ENCODE assay signal across 9 mouse cellular contexts in the genomic region with DNA sequence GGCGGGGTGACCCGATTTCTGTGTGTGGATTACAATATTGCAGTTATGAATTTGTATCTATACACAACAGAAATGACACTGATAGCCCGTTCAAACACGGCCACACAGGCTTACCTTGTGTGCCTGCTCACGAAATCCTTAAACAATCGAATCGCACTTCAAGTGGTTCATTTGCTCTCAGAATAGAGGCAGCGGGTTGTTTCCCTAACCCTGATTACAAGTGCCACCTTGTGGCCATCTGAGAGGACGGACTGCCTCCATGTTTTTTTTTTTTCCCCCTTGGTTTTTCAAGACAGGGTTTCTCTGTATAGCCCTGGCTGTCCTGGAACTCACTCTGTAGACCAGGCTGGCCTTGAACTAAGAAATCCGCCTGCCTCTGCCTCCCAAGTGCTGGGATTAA.
DNase-seq lines count a peak whose midpoint lies in the region; ATAC-seq and TF ChIP-seq lines count a peak whose summit lies in the region.
"Had no signal": no experiment of that assay in that cellular context is flagged by ENCODE, and none has a peak within 500 bp of the region (broad histone marks: within the 10 kb centered on the region; RNA-seq: fewer than 3 reads in every experiment).

No protein-coding gene starts in this region.

- no peak overlapping the region for H3K27ac ChIP-seq in hindbrain, embryonic 16.5 days (ENCODE audit: low read depth, low read length)
- H3K27ac ChIP-seq in hindbrain, embryonic 12.5 days = no peak overlapping the region
- H3K27ac ChIP-seq in CH12.LX (ENCODE audit: insufficient read depth, low read depth) = no peak overlapping the region
- H3K27ac ChIP-seq in heart, adult 2 months = peak overlapping the region; percentile 67; the same call in 1 of the 2 replicates
- no peak overlapping the region for H3K27ac ChIP-seq in midbrain, embryonic 15.5 days
- H3K27ac ChIP-seq: stomach, embryonic 15.5 days had no signal

- DNase-seq in CH12.LX (ENCODE audit: extremely low read depth) = peak; percentile 54
- peak; percentile 69 to 71 for DNase-seq in cerebellum, postnatal 10 days
- peak; percentile 47 to 53 for DNase-seq in heart, adult 2 months
- DNase-seq in layer of hippocampus, adult 9-11 months = peak; percentile 48
- no peak for DNase-seq in urinary bladder, adult 2 months (ENCODE audit: low spot score)

- 38% methylated on average over 10 of the region's 10 CpGs for WGBS in hindbrain, embryonic 16.5 days
- 54% methylated on average over 10 of the region's 10 CpGs for WGBS in hindbrain, embryonic 12.5 days
- 23% methylated on average over 10 of the region's 10 CpGs for whole genome bisulfite sequencing in heart, adult 2 months
- 33% methylated on average over 10 of the region's 10 CpGs for WGBS in midbrain, embryonic 15.5 days

- H3K4me2 ChIP-seq in hindbrain, embryonic 16.5 days (ENCODE audit: low read length) = no peak overlapping the region
- H3K4me2 ChIP-seq in hindbrain, embryonic 12.5 days (replicated peaks) = no peak overlapping the region
- no peak overlapping the region for H3K4me2 ChIP-seq in CH12.LX (ENCODE audit: insufficient read depth, low read depth, poor library complexity, severe bottlenecking)
- no peak overlapping the region for H3K4me2 ChIP-seq in midbrain, embryonic 15.5 days
- H3K4me2 ChIP-seq: stomach, embryonic 15.5 days had no signal

- in situ Hi-C loops in CH12.LX (cut with MboI; ENCODE audit: low pct_ligation_motif_present, low pct_unique_long_range_greater_than_20kb, low sequenced_read_pairs) = no loop called here

- intact Hi-C loops in heart, adult 2 months (cut with DNase I) = loop anchor here (1.0 kb wide), 1 partner anchor 57 kb away; no protein-coding TSS in a partner anchor

- H3K4me3 ChIP-seq in hindbrain, embryonic 16.5 days (ENCODE audit: low read length) = no peak overlapping the region
- no peak overlapping the region for H3K4me3 ChIP-seq in hindbrain, embryonic 12.5 days
- H3K4me3 ChIP-seq in CH12.LX (replicated peaks in 1 of 3; ENCODE audit: low read depth in 2 of 3, low read length in 2 of 3, poor library complexity in 1 of 3) = no peak overlapping the region
- peak overlapping the region; percentile 33 for H3K4me3 ChIP-seq in heart, adult 2 months
- no peak overlapping the region for H3K4me3 ChIP-seq in midbrain, embryonic 15.5 days
- H3K4me3 ChIP-seq: stomach, embryonic 15.5 days had no signal

- peak; percentile 14; the same call in 1 of the 2 replicates for ATAC-seq in hindbrain, embryonic 16.5 days
- no peak for ATAC-seq in hindbrain, embryonic 12.5 days (ENCODE audit: low FRiP score)
- 0 out of 2 replicates have a peak, but pooled peaks have one; percentile 26 for ATAC-seq in midbrain, embryonic 15.5 days (replicated peaks)

- H3K4me1 ChIP-seq in hindbrain, embryonic 16.5 days (ENCODE audit: control insufficient read depth, insufficient read depth, low read depth, low read length) = no peaks in the 10 kb centered on the region
- peaks cover 11% of the 10 kb centered on the region for H3K4me1 ChIP-seq in hindbrain, embryonic 12.5 days
- no peaks in the 10 kb centered on the region for H3K4me1 ChIP-seq in CH12.LX (ENCODE audit: control insufficient read depth in 1 of 2, insufficient read depth in 2 of 2)
- H3K4me1 ChIP-seq in heart, adult 2 months (ENCODE audit: control insufficient read depth, insufficient read depth, low read length) = peaks cover 7% of the 10 kb centered on the region
- 0 out of 2 replicates have a peak, but pooled peaks cover 4% of the 10 kb centered on the region for H3K4me1 ChIP-seq in midbrain, embryonic 15.5 days
- H3K4me1 ChIP-seq: stomach, embryonic 15.5 days had no signal

- no peaks in the 10 kb centered on the region for H3K27me3 ChIP-seq in hindbrain, embryonic 16.5 days (replicated peaks; ENCODE audit: control insufficient read depth, insufficient read depth, low read length)
- no peaks in the 10 kb centered on the region for H3K27me3 ChIP-seq in hindbrain, embryonic 12.5 days
- no peaks in the 10 kb centered on the region for H3K27me3 ChIP-seq in CH12.LX (replicated peaks)
- peaks cover 2% of the 10 kb centered on the region; the same call in 1 of the 2 replicates for H3K27me3 ChIP-seq in heart, adult 2 months (ENCODE audit: control insufficient read depth, insufficient read depth, low read length)
- no peaks in the 10 kb centered on the region for H3K27me3 ChIP-seq in midbrain, embryonic 15.5 days (replicated peaks)
- H3K27me3 ChIP-seq: stomach, embryonic 15.5 days had no signal

- peak; percentile 34 for TF ChIP-seq RAD21 in CH12.LX (IDR thresholded peaks at IDR 0.05; ENCODE audit: low read depth, low read length)

- no peak for TF ChIP-seq POLR2A in CH12.LX (IDR thresholded peaks at IDR 0.05; ENCODE audit: low read depth, low read length)
- no peak for TF ChIP-seq POLR2A in heart, adult 2 months (IDR thresholded peaks at IDR 0.05; ENCODE audit: insufficient read depth, low read depth, low read length)

- H3K36me3 ChIP-seq in hindbrain, embryonic 16.5 days (ENCODE audit: control insufficient read depth, insufficient read depth, low read length) = no peaks in the 10 kb centered on the region; the same call in 1 of the 2 replicates
- H3K36me3 ChIP-seq in hindbrain, embryonic 12.5 days = peaks cover 14% of the 10 kb centered on the region
- H3K36me3 ChIP-seq in CH12.LX (replicated peaks in 1 of 2; ENCODE audit: control insufficient read depth in 1 of 2, insufficient read depth in 1 of 2, low read length in 1 of 2) = no peaks in the 10 kb centered on the region
- no peaks in the 10 kb centered on the region for H3K36me3 ChIP-seq in heart, adult 2 months (ENCODE audit: control insufficient read depth, insufficient read depth, low read length)
- H3K36me3 ChIP-seq in midbrain, embryonic 15.5 days (replicated peaks) = no peaks in the 10 kb centered on the region

- dilution Hi-C loops in CH12.LX (cut with MboI; ENCODE audit: extremely low pct_ligation_motif_present, extremely low pct_unique_long_range_greater_than_20kb, low sequenced_read_pairs) = no loop called here

- TF ChIP-seq CTCF in CH12.LX (conservative IDR thresholded peaks at IDR 0.05 in 1 of 2, IDR thresholded peaks at IDR 0.05 in 1 of 2; ENCODE audit: low read depth in 2 of 2, low read length in 2 of 2) = peak in 1 of 2 experiments; percentile 45; a peak in 2 of 4 replicates
- TF ChIP-seq CTCF in heart, adult 2 months (IDR thresholded peaks at IDR 0.05) = peak; percentile 82

- H3K79me2 ChIP-seq in CH12.LX (replicated peaks; ENCODE audit: control insufficient read depth, extremely low read depth, insufficient read depth, poor library complexity, severe bottlenecking) = no peaks in the 10 kb centered on the region
- H3K79me2 ChIP-seq in heart, adult 2 months (replicated peaks; ENCODE audit: control insufficient read depth, insufficient read depth, low read length) = no peaks in the 10 kb centered on the region

- no peak overlapping the region for H3K9ac ChIP-seq in hindbrain, embryonic 16.5 days (ENCODE audit: low read depth, low read length)
- H3K9ac ChIP-seq in hindbrain, embryonic 12.5 days = no peak overlapping the region
- no peak overlapping the region for H3K9ac ChIP-seq in CH12.LX (ENCODE audit: insufficient read depth, low read depth)
- no peak overlapping the region for H3K9ac ChIP-seq in heart, adult 2 months (ENCODE audit: low read depth, low read length)
- H3K9ac ChIP-seq in midbrain, embryonic 15.5 days = no peak overlapping the region
- H3K9ac ChIP-seq: stomach, embryonic 15.5 days had no signal

- no peaks in the 10 kb centered on the region for H3K9me3 ChIP-seq in hindbrain, embryonic 16.5 days (ENCODE audit: control insufficient read depth, low read length)
- H3K9me3 ChIP-seq in hindbrain, embryonic 12.5 days (replicated peaks) = no peaks in the 10 kb centered on the region
- H3K9me3 ChIP-seq in CH12.LX (replicated peaks; ENCODE audit: low read length) = peaks cover 57% of the 10 kb centered on the region
- H3K9me3 ChIP-seq in midbrain, embryonic 15.5 days = no peaks in the 10 kb centered on the region
- H3K9me3 ChIP-seq: stomach, embryonic 15.5 days had no signal

- TF ChIP-seq EP300 in CH12.LX (IDR thresholded peaks at IDR 0.05; ENCODE audit: low read length) = no peak
- no peak for TF ChIP-seq EP300 in heart, adult 2 months (IDR thresholded peaks at IDR 0.05; ENCODE audit: insufficient read depth, low read depth, low read length)

TF ChIP-seq in CH12.LX, 34 proteins besides CTCF, POLR2A, EP300 and RAD21:
- peak; percentile 38 for TF ChIP-seq SMC3 (IDR thresholded peaks at IDR 0.05; ENCODE audit: low read depth, low read length)
- TF ChIP-seq MAFK (IDR thresholded peaks at IDR 0.05; ENCODE audit: insufficient replicate concordance, low read length) = no peak
- no peak for TF ChIP-seq POLR2AphosphoS2 (IDR thresholded peaks at IDR 0.05; ENCODE audit: low read depth, low read length)
- TF ChIP-seq ZNF384 (IDR thresholded peaks at IDR 0.05; ENCODE audit: low read depth, low read length) = peak; percentile 51; the same call in 1 of the 2 replicates
TF ChIP-seq in CH12.LX: peak in this region for 2.
